Mouse (Mus musculus) hindbrain, embryonic 13.5 days (tissue): Measurements from ENCODE around the gene Kcnj10. TPM values are rescaled to one million over a fixed set of nuclear protein-coding genes. Genes with fewer than 3 reads are reported as not detected.

Experiments used
- ATAC-seq: fragments of 200-750 bp; cut with Nextera tagmentation; 2 replicates; pipeline ENCODE4 v1.8.0; 2017; ENCODE audit warnings: moderate TSS enrichment; ENCODE audit not compliant: low FRiP score
- H3K27ac ChIP-seq: fragments of 300-500 bp; sonication (generic); 2 replicates; pipeline ENCODE4 v1.5.1; 2015; ENCODE audit warnings: inconsistent platforms, mild to moderate bottlenecking, moderate library complexity
- H3K27me3 ChIP-seq: fragments of 300-500 bp; sonication (generic); 2 replicates; pipeline ENCODE4 v1.6.1; 2015; ENCODE audit warnings: mild to moderate bottlenecking, inconsistent platforms
- H3K36me3 ChIP-seq: fragments of 300-500 bp; sonication (generic); 2 replicates; pipeline ENCODE4 v1.6.1; 2015; ENCODE audit warnings: mild to moderate bottlenecking, inconsistent platforms
- H3K4me1 ChIP-seq: fragments of 300-500 bp; sonication (generic); replicated peaks from 2 replicates; pipeline ENCODE4 v1.6.1; 2015; ENCODE audit warnings: inconsistent platforms
- H3K4me2 ChIP-seq: fragments of 300-500 bp; sonication (generic); 2 replicates; pipeline ENCODE4 v1.6.1; 2015; ENCODE audit warnings: inconsistent platforms, mild to moderate bottlenecking, moderate library complexity
- H3K4me3 ChIP-seq: fragments of 300-500 bp; sonication (generic); 2 replicates; pipeline ENCODE4 v1.5.1; 2015; ENCODE audit warnings: mild to moderate bottlenecking, inconsistent platforms
- H3K9ac ChIP-seq: fragments of 300-500 bp; sonication (generic); 2 replicates; pipeline ENCODE4 v1.6.1; 2015; ENCODE audit warnings: mild to moderate bottlenecking, inconsistent platforms
- H3K9me3 ChIP-seq: fragments of 300-500 bp; sonication (generic); 2 replicates; pipeline ENCODE4 v1.6.1; 2016; ENCODE audit warnings: inconsistent platforms
- WGBS: fragments of 180-500 bp; shearing (Covaris S2); methylation state at CpG from one replicate; pipeline ENCODE4 v1.1.7; 2015; 5-methylcytosine and 5-hydroxymethylcytosine counted together
- polyA plus RNA-seq: library from polyadenylated mRNA; unstranded; fragments of >200 nt; fragmentation: Nextera tagmentation; extraction: Ambion mirVana; gene quantifications from 2 replicates; pipeline ENCODE4 v1.2.1, GENCODE M21; 2015

Kcnj10 gene
- polyA plus RNA-seq, 1 experiment from 2014 or later, result 1.7 TPM

GRCm38 (mm10) chr1:172364684-172365083, 23.7 kb downstream of the Kcnj10 start:
- 0 out of 2 replicates have a peak, but pooled peaks have one; percentile 41 for ATAC-seq
- WGBS, result 18% methylated on average over 6 of the region's 6 CpGs

GRCm38 (mm10) chr1:172368768-172369418, 27.9 kb downstream of the Kcnj10 start:
- no peak overlapping the region for H3K27ac ChIP-seq
- H3K4me2 ChIP-seq, result peak overlapping the region; percentile 34
- H3K4me1 ChIP-seq, result 0 out of 2 replicates have a peak, but pooled peaks cover 7% of the 10 kb centered on the region
- ATAC-seq, result peak; percentile 37; the same call in 1 of the 2 replicates
- no peaks in the 10 kb centered on the region; the same call in 1 of the 2 replicates for H3K36me3 ChIP-seq
- H3K4me3 ChIP-seq, result no peak overlapping the region
- no peak overlapping the region for H3K9ac ChIP-seq
- no peaks in the 10 kb centered on the region for H3K27me3 ChIP-seq
- H3K9me3 ChIP-seq, result no peaks in the 10 kb centered on the region
- WGBS, result 27% methylated on average over 23 of the region's 23 CpGs

More at GRCm38 (mm10) chr1:172364684-172365083, 23.7 kb downstream of the Kcnj10 start:
- H3K27me3 ChIP-seq, result no peaks in the 10 kb centered on the region
- no peaks in the 10 kb centered on the region; the same call in 1 of the 2 replicates for H3K36me3 ChIP-seq
- H3K27ac ChIP-seq, result no peak overlapping the region
- no peaks in the 10 kb centered on the region for H3K9me3 ChIP-seq
- H3K4me2 ChIP-seq, result no peak overlapping the region
- H3K9ac ChIP-seq, result no peak overlapping the region
- H3K4me1 ChIP-seq, result 0 out of 2 replicates have a peak, but pooled peaks cover 7% of the 10 kb centered on the region
- H3K4me3 ChIP-seq, result no peak overlapping the region

- H3K27me3 ChIP-seq, result no peaks in the 10 kb centered on the region
- peak within 1 kb of the TSS; percentile 91 for H3K9ac ChIP-seq
- peak within 1 kb of the TSS; percentile 88 for H3K4me3 ChIP-seq
- H3K27ac ChIP-seq, result peak within 1 kb of the TSS; percentile 85
- under 1% methylated on average over 39 of the region's 39 CpGs for WGBS
- H3K4me2 ChIP-seq, result peak within 1 kb of the TSS; percentile 98
- peaks cover 40% of the 10 kb centered on the region for H3K4me1 ChIP-seq
- H3K36me3 ChIP-seq, result 0 out of 2 replicates have a peak, but pooled peaks cover 7% of the 10 kb centered on the region
- H3K9me3 ChIP-seq, result no peaks in the 10 kb centered on the region
- peak; percentile 99 for ATAC-seq
These were observed 35.2 kb downstream of the Kcnj10 start, which contains the start of gene Pigm for GRCm38 (mm10) chr1:172376198-172376667. Gene Pigm, plus strand, starts transcription at chr1:172376546.

- H3K27me3 ChIP-seq, result no peaks in the 10 kb centered on the region
- H3K9me3 ChIP-seq, result no peaks in the 10 kb centered on the region
- peak overlapping the region; percentile 88 for H3K4me3 ChIP-seq
- H3K4me2 ChIP-seq, result peak overlapping the region; percentile 98
- peaks cover 40% of the 10 kb centered on the region for H3K4me1 ChIP-seq
- peaks cover 12% of the 10 kb centered on the region; the same call in 1 of the 2 replicates for H3K36me3 ChIP-seq
- H3K9ac ChIP-seq, result peak overlapping the region; percentile 91
- WGBS, result 3% methylated on average over 62 of the region's 62 CpGs
- ATAC-seq, result no peak; the same call in 1 of the 2 replicates
- H3K27ac ChIP-seq, result peak overlapping the region; percentile 69
These were observed 35.9 kb downstream of the Kcnj10 start for GRCm38 (mm10) chr1:172376758-172377458.

GRCm38 (mm10) chr1:172380066-172380465, 39.1 kb downstream of the Kcnj10 start:
- ATAC-seq, result no peak
- H3K36me3 ChIP-seq, result peaks cover 18% of the 10 kb centered on the region
- peaks cover 40% of the 10 kb centered on the region for H3K4me1 ChIP-seq
- no peaks in the 10 kb centered on the region for H3K27me3 ChIP-seq
- no peak overlapping the region for H3K4me2 ChIP-seq
- 79% methylated on average over 10 of the region's 10 CpGs for WGBS
- H3K27ac ChIP-seq, result no peak overlapping the region
- no peak overlapping the region for H3K4me3 ChIP-seq
- no peaks in the 10 kb centered on the region for H3K9me3 ChIP-seq
- 0 out of 2 replicates have a peak overlapping the region, but pooled peaks have one; percentile 40 for H3K9ac ChIP-seq

- peaks cover 30% of the 10 kb centered on the region for H3K4me1 ChIP-seq
- no peak overlapping the region for H3K4me3 ChIP-seq
- no peak overlapping the region for H3K27ac ChIP-seq
- no peaks in the 10 kb centered on the region for H3K27me3 ChIP-seq
- ATAC-seq, result no peak
- 98% methylated on average over 1 of the region's 1 CpGs for WGBS
- no peaks in the 10 kb centered on the region for H3K9me3 ChIP-seq
- no peak overlapping the region for H3K9ac ChIP-seq
- peaks cover 18% of the 10 kb centered on the region for H3K36me3 ChIP-seq
- H3K4me2 ChIP-seq, result no peak overlapping the region
These were observed 41.1 kb downstream of the Kcnj10 start for GRCm38 (mm10) chr1:172382090-172382489.

GRCm38 (mm10) chr1:172387246-172387645, 46.2 kb downstream of the Kcnj10 start:
- Histone ChIP-seq H3K4me3 (no peak overlapping the region), H3K4me2 (no peak overlapping the region), H3K4me1 (peaks cover 9% of the 10 kb centered on the region), H3K27ac (no peak overlapping the region), H3K36me3 (peaks cover 4% of the 10 kb centered on the region), H3K27me3 (no peaks in the 10 kb centered on the region), H3K9ac (no peak overlapping the region), H3K9me3 (no peaks in the 10 kb centered on the region)
- WGBS, result 59% methylated on average over 5 of the region's 5 CpGs
- ATAC-seq, result no peak

- Histone ChIP-seq H3K27me3 (no peaks in the 10 kb centered on the region; the same call in 1 of the 2 replicates), H3K4me2 (no peak overlapping the region), H3K4me3 (no peak overlapping the region), H3K27ac (no peak overlapping the region), H3K9ac (no peak overlapping the region), H3K36me3 (no peaks in the 10 kb centered on the region), H3K9me3 (no peaks in the 10 kb centered on the region), H3K4me1 (peaks cover 11% of the 10 kb centered on the region)
- WGBS, result 73% methylated on average over 1 of the region's 1 CpGs
- ATAC-seq, result no peak
These were observed 49.8 kb downstream of the Kcnj10 start for GRCm38 (mm10) chr1:172390769-172391168.

GRCm38 (mm10) chr1:172391807-172392581, 51.0 kb downstream of the Kcnj10 start:
- H3K9ac ChIP-seq, result peak overlapping the region; percentile 49; the same call in 1 of the 2 replicates

GRCm38 (mm10) chr1:172392643-172393170, 51.7 kb downstream of the Kcnj10 start:
- Histone ChIP-seq H3K9ac (no peak overlapping the region), H3K36me3 (no peaks in the 10 kb centered on the region), H3K4me2 (peak overlapping the region; percentile 42; the same call in 1 of the 2 replicates), H3K4me1 (peaks cover 11% of the 10 kb centered on the region), H3K4me3 (no peak overlapping the region), H3K27me3 (no peaks in the 10 kb centered on the region; the same call in 1 of the 2 replicates), H3K9me3 (no peaks in the 10 kb centered on the region), H3K27ac (no peak overlapping the region)
- ATAC-seq, result peak; percentile 19; the same call in 1 of the 2 replicates
- 90% methylated on average over 2 of the region's 2 CpGs for WGBS

More at GRCm38 (mm10) chr1:172391807-172392581, 51.0 kb downstream of the Kcnj10 start:
- no peaks in the 10 kb centered on the region for H3K36me3 ChIP-seq
- no peaks in the 10 kb centered on the region for H3K9me3 ChIP-seq
- peaks cover 11% of the 10 kb centered on the region for H3K4me1 ChIP-seq
- H3K4me2 ChIP-seq, result peak overlapping the region; percentile 42
- ATAC-seq, result peak; percentile 64
- H3K27ac ChIP-seq, result 0 out of 2 replicates have a peak overlapping the region, but pooled peaks have one; percentile 3
- peak overlapping the region; percentile 6; the same call in 1 of the 2 replicates for H3K4me3 ChIP-seq
- H3K27me3 ChIP-seq, result no peaks in the 10 kb centered on the region; the same call in 1 of the 2 replicates
- WGBS, result 21% methylated on average over 20 of the region's 20 CpGs

GRCm38 (mm10) chr1:172393739-172394138, 52.7 kb downstream of the Kcnj10 start:
- no peaks in the 10 kb centered on the region for H3K9me3 ChIP-seq
- no peak overlapping the region for H3K27ac ChIP-seq
- WGBS, result 71% methylated on average over 8 of the region's 8 CpGs

More at GRCm38 (mm10) chr1:172393739-172394138, 52.7 kb downstream of the Kcnj10 start:
- Histone ChIP-seq H3K4me1 (peaks cover 11% of the 10 kb centered on the region), H3K36me3 (no peaks in the 10 kb centered on the region), H3K4me3 (no peak overlapping the region), H3K4me2 (no peak overlapping the region), H3K27me3 (no peaks in the 10 kb centered on the region; the same call in 1 of the 2 replicates), H3K9ac (no peak overlapping the region)
- no peak for ATAC-seq
